Mouse (Mus musculus) T-helper 1 cell (primary cell): Measurements from ENCODE around the gene Dnaaf3.
"Not testable (repeated sequence)": the region's sequence is repeated elsewhere in the genome, so short reads cannot be mapped to it uniquely, and the experiment has no call there.

Experiments used
- in situ Hi-C: fragments of 300-600 bp; cut with MboI, MseI; formaldehyde crosslinking; loops from one replicate; pipeline ENCODE4 v1.15.1; 2025; ENCODE audit warnings: high pct_unique_total_duplicates

The Dnaaf3 gene

DNA sequence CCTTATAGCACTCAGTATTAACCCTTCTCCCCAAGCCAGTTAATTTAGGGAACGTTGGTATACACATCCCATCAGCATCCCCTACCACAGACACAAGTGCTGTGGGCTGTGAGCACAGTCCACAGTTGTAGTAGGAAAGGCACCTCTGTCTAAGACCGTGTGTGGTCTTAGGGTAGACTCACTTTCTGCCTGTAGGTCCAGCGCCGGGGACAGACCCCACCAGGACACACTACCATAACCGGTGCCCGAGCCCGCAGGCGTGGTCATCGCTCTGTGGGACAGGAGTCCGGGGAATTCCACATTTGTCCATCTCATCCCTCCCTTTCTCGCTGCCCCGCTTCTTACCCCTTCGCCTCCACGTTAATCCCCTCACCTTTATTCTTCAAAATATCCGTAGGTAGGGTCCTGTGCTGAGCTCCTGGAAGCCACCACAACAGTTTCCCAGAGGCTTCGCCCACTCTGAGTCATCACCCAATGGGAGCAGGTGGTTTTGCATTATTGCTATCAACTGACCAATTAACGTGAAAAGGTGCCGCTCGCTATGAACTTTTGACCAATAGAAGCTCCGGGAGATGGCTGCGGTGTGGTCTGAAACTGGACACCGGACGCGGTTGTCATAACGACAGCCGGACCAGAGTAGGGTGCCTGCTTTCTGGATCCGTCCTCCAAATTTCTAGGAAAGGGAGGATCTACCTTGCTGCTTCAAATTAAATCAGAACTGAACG lies at the start of gene Dnaaf3:
TSS of gene Dnaaf3 (minus strand) at position 449 of the 725 bp plus-strand sequence.
- in situ Hi-C loops = no loop called here

DNA sequence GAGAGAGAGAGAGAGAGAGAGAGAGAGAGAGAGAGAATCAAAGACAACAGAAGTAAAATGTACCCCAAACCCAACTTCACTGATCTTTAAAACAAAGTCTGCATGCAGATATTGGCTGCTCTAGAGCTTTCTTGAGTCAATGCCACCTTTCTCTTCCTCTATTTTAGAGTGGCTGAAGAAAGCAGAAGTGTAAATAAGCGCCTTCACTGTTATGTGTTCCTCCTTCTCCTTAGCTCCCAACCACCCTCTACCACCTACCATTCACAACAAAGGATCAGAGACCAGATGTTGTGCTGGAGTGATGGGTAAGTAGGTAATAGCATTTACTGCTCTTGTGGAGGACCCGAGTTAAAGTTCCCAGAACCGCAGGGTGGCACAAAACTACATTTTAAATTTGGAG lies 49.2 kb upstream of the Dnaaf3 start:
- in situ Hi-C loops = not testable (repeated sequence)

GRCm38 (mm10) chr7:4572361-4572760 lies 40.1 kb upstream of the Dnaaf3 start:
- in situ Hi-C loops = not testable (repeated sequence)

GRCm38 (mm10) chr7:4562660-4563059 lies 30.4 kb upstream of the Dnaaf3 start:
- in situ Hi-C loops = loop anchor here (10.0 kb wide), 1 partner anchor 52 kb away; no protein-coding TSS in a partner anchor

GRCm38 (mm10) chr7:4557167-4557560 lies 24.9 kb upstream of the Dnaaf3 start:
- in situ Hi-C loops = no loop called here

DNA sequence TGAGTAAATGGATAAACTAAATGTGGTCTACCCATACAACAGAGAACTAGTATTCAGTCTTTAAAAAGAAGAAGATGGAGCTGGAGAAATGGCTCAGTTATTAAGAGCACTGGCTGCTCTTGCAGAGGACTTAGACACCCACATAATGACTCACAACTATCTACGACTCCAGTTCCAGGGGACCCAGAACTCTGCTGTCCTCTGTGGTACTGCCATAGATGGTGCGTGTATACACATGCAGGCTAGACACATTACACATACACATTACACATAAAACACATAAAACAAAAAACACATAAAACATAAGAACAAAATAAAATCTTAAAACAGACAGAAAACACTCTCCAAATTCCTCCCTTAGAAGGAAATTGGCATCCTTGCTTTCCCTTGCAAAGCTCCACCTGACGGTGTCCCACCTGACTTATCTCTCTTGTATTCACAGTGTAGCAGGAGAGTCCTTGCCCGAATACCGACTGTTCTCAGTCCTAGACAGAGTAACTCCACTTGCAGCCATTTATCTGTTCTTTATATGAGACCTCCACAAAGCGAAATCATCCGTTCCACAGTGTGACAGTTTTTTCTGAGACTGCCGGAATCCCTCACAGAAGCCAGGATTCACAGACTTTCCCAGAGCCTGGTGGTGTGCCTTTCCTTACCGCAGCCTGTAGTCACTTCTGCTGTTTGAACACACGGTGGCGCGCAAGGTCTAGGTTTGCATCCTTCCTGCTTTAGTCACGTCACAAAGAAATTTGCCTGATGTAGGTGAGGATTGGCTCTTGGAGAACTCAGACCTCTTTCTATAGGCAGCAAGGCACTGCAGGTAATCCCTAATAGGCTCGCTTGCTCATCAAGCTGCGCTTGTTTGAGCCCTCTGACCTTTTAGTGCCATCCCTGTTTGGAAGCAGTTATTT lies 24.3 kb upstream of the Dnaaf3 start:
- in situ Hi-C loops = no loop called here

DNA sequence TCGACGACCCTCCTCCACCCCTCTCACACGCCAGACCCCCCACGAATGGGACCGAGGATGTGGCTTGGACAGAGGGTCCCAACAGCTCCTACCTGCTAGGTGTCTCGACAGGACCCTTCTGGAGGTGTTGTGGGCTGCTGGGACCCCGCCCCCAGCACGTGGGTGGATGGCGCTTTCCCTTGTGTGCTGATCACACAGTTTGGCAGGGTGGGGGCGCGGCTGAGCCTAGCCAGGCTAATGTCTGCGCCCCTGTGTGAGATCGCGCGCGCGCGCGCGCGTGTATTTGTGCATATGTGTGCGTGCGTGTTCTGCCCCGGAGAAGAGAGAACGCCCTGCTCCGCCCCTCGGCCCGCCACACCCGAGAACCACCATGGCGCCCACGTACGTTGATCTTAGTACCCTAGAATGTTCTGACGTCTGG lies 15.0 kb upstream of the Dnaaf3 start, which contains the start of gene Syt5:
TSS of gene Syt5 (minus strand) at position 321 of the 421 bp plus-strand sequence.
- in situ Hi-C loops = no loop called here

DNA sequence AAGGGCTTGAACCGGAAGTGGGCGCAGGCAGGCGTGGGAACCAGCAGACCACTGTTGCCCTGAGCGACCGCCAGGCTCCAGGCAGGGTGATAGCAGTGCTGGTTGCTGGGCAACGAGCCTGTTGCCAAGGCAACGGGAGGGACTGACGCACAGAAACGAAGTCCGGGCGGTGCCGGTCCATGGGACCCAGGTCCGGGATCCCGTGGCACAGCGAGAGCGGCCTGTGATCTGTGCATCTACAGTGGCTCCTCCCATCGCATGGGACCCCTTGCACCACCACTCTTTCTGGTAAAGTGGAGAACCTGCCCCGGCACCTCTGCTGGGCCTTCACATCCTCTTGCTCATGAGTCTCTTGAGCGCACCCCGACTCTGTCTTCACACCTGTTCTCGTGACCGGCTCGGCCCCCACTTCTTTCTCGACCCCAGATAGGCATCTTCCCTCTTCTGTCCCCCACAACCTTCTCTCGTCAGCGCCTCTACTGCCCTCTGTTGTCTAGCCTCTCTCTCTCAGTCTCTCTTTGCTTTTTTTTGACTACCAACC lies 14.4 kb upstream of the Dnaaf3 start:
- in situ Hi-C loops = no loop called here

DNA sequence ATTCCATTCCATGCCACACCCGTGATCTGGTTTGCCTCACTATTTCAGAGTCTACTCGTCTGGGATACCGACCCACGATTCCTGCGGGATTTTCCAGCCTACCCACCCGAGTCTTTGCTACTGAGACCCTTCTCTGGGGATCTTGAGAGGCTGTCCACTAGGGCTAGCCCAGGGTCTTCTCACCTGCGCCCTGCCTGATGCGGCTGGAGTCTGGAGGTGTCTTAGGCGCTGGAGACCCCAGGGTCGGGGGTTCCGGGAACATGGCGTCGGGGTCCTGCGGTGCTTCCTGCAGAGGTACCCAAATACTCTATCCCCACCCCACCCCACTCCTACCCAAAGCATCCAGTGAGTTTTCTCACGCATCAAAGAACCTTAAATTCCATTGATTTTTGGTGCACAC lies 13.8 kb upstream of the Dnaaf3 start:
- in situ Hi-C loops = no loop called here

DNA sequence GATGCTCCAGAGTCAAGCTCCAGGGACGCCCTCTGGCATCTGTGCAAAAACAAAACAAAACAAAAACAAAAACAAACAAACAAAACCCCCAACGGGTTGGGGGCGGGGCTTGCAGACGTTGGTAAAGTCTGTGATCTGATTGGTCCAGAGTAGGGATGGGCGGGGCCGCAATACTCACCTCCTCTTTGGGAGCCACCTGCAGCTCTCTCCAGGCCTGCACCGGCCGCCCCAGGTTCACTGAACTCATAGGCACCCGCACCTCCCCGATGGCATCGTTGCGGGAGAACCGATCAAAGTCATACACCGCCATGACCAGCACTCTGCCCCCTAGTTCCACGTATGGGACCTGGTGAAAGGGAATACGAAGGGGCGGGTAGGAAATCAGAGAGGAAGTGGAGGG lies 9.8 kb upstream of the Dnaaf3 start:
- in situ Hi-C loops = no loop called here

GRCm38 (mm10) chr7:4541344-4541743 lies 9.1 kb upstream of the Dnaaf3 start:
- in situ Hi-C loops = no loop called here

- in situ Hi-C loops = no loop called here
Observed at GRCm38 (mm10) chr7:4539019-4539418, 6.8 kb upstream of the Dnaaf3 start.

GRCm38 (mm10) chr7:4537181-4537580 lies 4.9 kb upstream of the Dnaaf3 start:
- in situ Hi-C loops = no loop called here

- in situ Hi-C loops = no loop called here
Observed at GRCm38 (mm10) chr7:4536369-4536768, 4.1 kb upstream of the Dnaaf3 start.

- in situ Hi-C loops = not testable (repeated sequence)
Observed at GRCm38 (mm10) chr7:4530166-4530565, 2.1 kb downstream of the Dnaaf3 start.

DNA sequence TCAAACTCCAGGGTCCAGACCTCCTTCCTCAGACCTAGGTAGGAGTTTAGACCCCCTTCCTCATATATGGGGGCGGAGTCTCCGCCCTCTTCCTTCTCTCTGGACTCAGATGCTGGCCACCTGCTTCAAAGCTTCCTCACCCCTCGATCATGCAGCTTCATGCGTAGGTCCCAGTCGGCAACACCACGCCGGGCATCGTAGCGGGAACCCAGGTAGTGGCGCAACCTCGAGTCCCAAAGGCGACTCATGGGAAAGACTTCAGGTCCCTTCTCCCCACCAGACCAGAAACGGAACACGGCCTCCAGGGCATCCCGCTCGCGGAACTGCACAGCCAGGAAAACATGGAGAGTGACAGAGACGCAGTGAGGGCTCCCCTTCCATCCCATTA lies 5.0 kb downstream of the Dnaaf3 start:
- in situ Hi-C loops = no loop called here

- in situ Hi-C loops = no loop called here
Observed at GRCm38 (mm10) chr7:4526341-4527301, 5.6 kb downstream of the Dnaaf3 start.

DNA sequence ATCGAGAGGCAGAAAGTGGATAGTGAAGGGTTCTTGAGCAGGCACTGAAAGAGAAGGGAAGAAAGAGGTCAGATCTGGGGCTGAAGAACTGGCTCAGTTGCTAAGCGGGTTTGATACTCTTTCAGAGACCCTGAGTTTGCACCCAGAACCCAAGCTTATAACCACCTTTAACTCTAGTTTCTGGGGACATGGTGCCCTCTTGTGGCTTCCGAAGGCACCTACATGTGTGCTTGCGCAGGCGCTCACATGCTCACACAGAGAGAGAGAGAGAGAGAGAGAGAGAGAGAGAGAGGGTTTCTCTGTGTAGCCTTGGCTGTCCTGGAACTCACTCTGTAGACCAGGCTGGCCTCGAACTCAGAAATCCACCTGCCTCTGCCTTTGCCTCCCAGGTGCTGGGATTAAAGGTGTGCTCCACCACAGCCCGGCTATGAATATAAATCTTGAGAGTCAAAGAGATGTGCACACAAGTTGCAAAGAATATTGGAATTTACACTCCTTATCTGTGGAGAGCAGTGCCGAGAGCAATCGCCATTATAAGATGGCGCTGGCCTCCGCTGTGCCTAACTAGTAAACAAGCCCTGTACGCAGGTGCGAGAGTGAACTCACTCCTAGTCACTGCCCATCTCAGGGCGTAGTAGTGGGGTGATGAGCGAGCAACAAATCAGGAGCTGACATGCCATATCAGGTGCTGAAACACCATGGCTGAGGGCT lies 7.9 kb downstream of the Dnaaf3 start, which contains the start of gene Tnni3:
TSS of gene Tnni3 (minus strand) at position 18 of the 711 bp plus-strand sequence.
- in situ Hi-C loops = loop anchor here (5.0 kb wide), 2 partner anchors 92 to 377 kb away; no protein-coding TSS in a partner anchor

DNA sequence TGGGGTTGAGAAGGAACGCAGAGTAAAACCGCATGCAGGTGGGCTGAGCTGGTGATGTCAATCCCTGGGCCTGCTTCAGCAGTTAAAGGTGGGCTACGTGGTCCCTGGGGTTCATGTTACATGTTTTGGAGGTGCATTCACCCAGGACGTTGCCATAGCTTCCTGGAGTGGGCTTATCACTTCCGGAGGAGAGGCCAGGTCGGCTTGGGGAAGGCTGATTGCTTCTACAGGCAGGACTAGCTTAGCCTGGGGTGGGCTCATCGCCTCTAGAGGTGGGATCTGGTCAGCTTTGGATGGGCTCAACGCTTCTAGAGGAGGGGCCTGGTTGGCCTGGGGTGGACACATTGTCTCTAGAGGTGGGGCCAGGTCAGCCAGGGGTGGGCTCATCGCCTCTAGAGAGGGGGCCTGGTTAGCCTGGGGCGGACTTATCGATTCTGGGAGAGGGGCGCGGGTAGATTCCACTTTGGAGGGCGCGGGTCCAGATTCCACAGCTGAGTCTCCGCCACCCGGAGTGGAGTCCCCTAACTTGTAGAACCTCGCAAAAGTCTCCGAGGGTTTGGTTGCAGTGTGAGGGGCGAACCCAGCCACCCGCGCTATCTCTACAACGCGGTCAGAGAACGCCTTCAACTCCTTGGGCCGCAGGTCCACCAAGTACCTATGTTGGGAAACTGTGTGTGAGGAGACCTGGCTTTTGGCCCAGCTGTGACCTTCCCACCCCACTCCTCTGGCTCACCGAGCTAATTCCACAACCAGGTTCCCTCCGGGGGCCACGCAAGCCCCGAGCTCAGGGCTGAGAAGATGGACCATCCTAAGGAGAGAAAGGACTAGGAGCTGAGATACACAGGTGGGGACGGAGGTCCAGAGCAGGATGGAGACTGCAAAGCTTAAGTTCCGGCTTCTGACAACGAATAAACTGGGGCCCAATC lies 8.8 kb downstream of the Dnaaf3 start:
- in situ Hi-C loops = loop anchor here (5.0 kb wide), 2 partner anchors 91 to 376 kb away; no protein-coding TSS in a partner anchor
